Mouse (Mus musculus): Measurements from ENCODE around the gene Inafm1. TPM values are rescaled to one million over a fixed set of nuclear protein-coding genes. Genes with fewer than 3 reads are reported as not detected.
"Not testable (repeated sequence)": the region's sequence is repeated elsewhere in the genome, so short reads cannot be mapped to it uniquely, and the experiment has no call there.

Gene Inafm1
- polyA plus RNA-seq, 1 experiment from 2014 or later: 24.3 TPM

- Histone ChIP-seq H3K36me3 (no peaks in the 10 kb centered on the region), H3K9ac (no peak overlapping the region), H3K4me1 (no peaks in the 10 kb centered on the region), H3K4me3 (no peak overlapping the region), H3K27ac (no peak overlapping the region), H3K27me3 (no peaks in the 10 kb centered on the region), H3K4me2 (no peak overlapping the region), H3K9me3 (no peaks in the 10 kb centered on the region)
- 85% methylated on average over 11 of the region's 11 CpGs for WGBS
- no peak for ATAC-seq (ENCODE audit: insufficient number of reproducible peaks, insufficient read depth, low FRiP score, low TSS enrichment, low read depth)
Observed at GRCm38 (mm10) chr7:16257830-16258229, 15.6 kb downstream of the Inafm1 start.

GRCm38 (mm10) chr7:16255963-16256362, 17.5 kb downstream of the Inafm1 start:
- not testable (repeated sequence) for H3K27me3 ChIP-seq; H3K4me2 ChIP-seq; H3K4me3 ChIP-seq; H3K4me1 ChIP-seq; ATAC-seq (ENCODE audit: insufficient number of reproducible peaks, insufficient read depth, low FRiP score, low TSS enrichment, low read depth); H3K9ac ChIP-seq; H3K27ac ChIP-seq; H3K36me3 ChIP-seq; H3K9me3 ChIP-seq
- WGBS: 80% methylated on average over 4 of the region's 4 CpGs

DNA sequence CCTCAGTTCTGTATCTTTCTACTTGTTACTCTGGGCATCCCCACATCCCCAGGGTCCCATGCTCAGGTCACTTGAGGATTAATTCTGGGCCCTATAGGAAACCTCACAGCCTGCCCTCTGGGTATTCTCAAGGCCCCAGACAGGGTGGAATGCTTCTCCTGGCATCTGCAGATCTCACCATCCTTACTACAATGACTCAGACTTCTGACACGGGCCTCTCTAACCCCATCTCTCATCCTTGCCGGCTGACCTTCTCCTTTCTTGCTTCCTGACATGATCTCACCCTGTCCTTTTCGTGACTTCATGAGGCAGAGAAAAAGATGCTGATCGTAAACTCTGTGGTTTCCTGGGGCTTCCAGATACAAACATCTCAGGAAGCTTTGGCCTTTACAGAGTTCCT, 19.2 kb downstream of the Inafm1 start:
- Histone ChIP-seq H3K4me1 (no peaks in the 10 kb centered on the region), H3K27me3 (no peaks in the 10 kb centered on the region), H3K4me3 (no peak overlapping the region), H3K4me2 (no peak overlapping the region), H3K27ac (no peak overlapping the region), H3K9me3 (no peaks in the 10 kb centered on the region), H3K9ac (no peak overlapping the region), H3K36me3 (no peaks in the 10 kb centered on the region)
- 71% methylated on average over 4 of the region's 4 CpGs for WGBS
- no peak for ATAC-seq (ENCODE audit: insufficient number of reproducible peaks, insufficient read depth, low FRiP score, low TSS enrichment, low read depth)

DNA sequence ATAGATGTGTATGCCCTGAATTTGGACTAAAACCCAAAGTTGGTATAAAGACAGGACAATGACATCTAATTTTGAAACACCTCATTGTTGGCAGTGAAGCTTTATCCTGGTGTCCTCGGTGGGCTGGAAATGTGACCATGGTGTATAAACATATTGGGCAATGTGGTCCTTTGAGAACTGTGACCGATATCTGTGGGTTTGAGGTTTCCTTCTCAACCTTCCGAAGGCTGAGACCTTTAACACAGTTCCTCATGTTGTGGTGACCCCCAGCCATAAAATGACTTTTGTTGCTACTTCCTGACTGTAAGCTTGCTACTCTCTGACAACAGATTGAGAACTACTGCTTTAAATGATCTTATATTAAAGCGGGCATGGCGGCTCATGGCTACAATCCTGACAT, 22.7 kb downstream of the Inafm1 start:
- Histone ChIP-seq H3K27ac (no peak overlapping the region), H3K4me3 (no peak overlapping the region), H3K9me3 (no peaks in the 10 kb centered on the region), H3K9ac (no peak overlapping the region), H3K4me1 (no peaks in the 10 kb centered on the region), H3K36me3 (no peaks in the 10 kb centered on the region), H3K27me3 (no peaks in the 10 kb centered on the region), H3K4me2 (no peak overlapping the region)
- ATAC-seq (ENCODE audit: insufficient number of reproducible peaks, insufficient read depth, low FRiP score, low TSS enrichment, low read depth): no peak
- WGBS: 81% methylated on average over 5 of the region's 5 CpGs

GRCm38 (mm10) chr7:16245958-16246357, 27.5 kb downstream of the Inafm1 start:
- H3K9ac ChIP-seq: no peak overlapping the region
- no peak overlapping the region for H3K4me3 ChIP-seq
- no peaks in the 10 kb centered on the region for H3K27me3 ChIP-seq
- no peak overlapping the region for H3K4me2 ChIP-seq
- no peak overlapping the region for H3K27ac ChIP-seq
- 0 out of 2 replicates have a peak, but pooled peaks cover 2% of the 10 kb centered on the region for H3K4me1 ChIP-seq
- 63% methylated on average over 2 of the region's 4 CpGs for WGBS
- H3K9me3 ChIP-seq: no peaks in the 10 kb centered on the region
- no peak for ATAC-seq (ENCODE audit: insufficient number of reproducible peaks, insufficient read depth, low FRiP score, low TSS enrichment, low read depth)
- no peaks in the 10 kb centered on the region for H3K36me3 ChIP-seq

DNA sequence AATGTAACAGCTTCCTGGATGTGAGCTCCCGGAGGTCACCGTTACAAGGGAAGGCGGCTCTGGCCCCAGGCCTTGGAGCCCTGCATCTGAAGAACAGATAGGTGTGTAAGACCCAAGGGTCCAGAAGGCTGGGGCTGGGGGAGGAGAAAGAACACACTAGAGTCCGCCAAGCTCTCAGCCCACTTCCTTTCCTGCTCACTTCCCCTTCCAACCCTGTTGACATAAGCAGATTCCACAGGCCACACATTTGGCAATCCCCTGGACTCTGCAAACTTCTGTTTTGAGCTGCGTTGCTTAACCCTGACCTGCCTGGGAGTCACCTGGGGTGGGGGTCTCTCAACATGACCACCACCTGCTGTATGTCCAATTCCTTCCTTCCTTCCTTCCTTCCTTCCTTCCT, 29.4 kb downstream of the Inafm1 start, which contains the start of gene C5ar2:
Gene C5ar2, minus strand, starts transcription at position 88 of the 400 bp plus-strand sequence.
- no peak for ATAC-seq (ENCODE audit: insufficient number of reproducible peaks, insufficient read depth, low FRiP score, low TSS enrichment, low read depth)
- no peaks in the 10 kb centered on the region for H3K9me3 ChIP-seq
- H3K27ac ChIP-seq: no peak within 1 kb of the TSS
- 0 out of 2 replicates have a peak, but pooled peaks cover 2% of the 10 kb centered on the region for H3K4me1 ChIP-seq
- no peak within 1 kb of the TSS for H3K9ac ChIP-seq
- no peaks in the 10 kb centered on the region for H3K36me3 ChIP-seq
- H3K4me2 ChIP-seq: no peak within 1 kb of the TSS
- WGBS: 75% methylated on average over 5 of the region's 5 CpGs
- H3K27me3 ChIP-seq: no peaks in the 10 kb centered on the region
- H3K4me3 ChIP-seq: no peak within 1 kb of the TSS

GRCm38 (mm10) chr7:16242198-16242597, 31.2 kb downstream of the Inafm1 start:
- ATAC-seq (ENCODE audit: insufficient number of reproducible peaks, insufficient read depth, low FRiP score, low TSS enrichment, low read depth): no peak
- 83% methylated on average over 6 of the region's 6 CpGs for WGBS

GRCm38 (mm10) chr7:16241787-16242186, 31.6 kb downstream of the Inafm1 start:
- 32% methylated on average over 11 of the region's 11 CpGs for whole genome bisulfite sequencing
- Histone ChIP-seq H3K9me3 (no peaks in the 10 kb centered on the region), H3K36me3 (no peaks in the 10 kb centered on the region), H3K27ac (no peak overlapping the region), H3K4me2 (no peak overlapping the region), H3K27me3 (no peaks in the 10 kb centered on the region), H3K4me3 (no peak overlapping the region), H3K9ac (no peak overlapping the region), H3K4me1 (0 out of 2 replicates have a peak, but pooled peaks cover 2% of the 10 kb centered on the region)
- ATAC-seq (ENCODE audit: insufficient number of reproducible peaks, insufficient read depth, low FRiP score, low TSS enrichment, low read depth): no peak

More at GRCm38 (mm10) chr7:16242198-16242597, 31.2 kb downstream of the Inafm1 start:
- H3K4me3 ChIP-seq: no peak overlapping the region
- 0 out of 2 replicates have a peak, but pooled peaks cover 2% of the 10 kb centered on the region for H3K4me1 ChIP-seq
- H3K36me3 ChIP-seq: no peaks in the 10 kb centered on the region
- H3K9ac ChIP-seq: no peak overlapping the region
- H3K27ac ChIP-seq: no peak overlapping the region
- H3K9me3 ChIP-seq: no peaks in the 10 kb centered on the region
- no peak overlapping the region for H3K4me2 ChIP-seq
- H3K27me3 ChIP-seq: no peaks in the 10 kb centered on the region

DNA sequence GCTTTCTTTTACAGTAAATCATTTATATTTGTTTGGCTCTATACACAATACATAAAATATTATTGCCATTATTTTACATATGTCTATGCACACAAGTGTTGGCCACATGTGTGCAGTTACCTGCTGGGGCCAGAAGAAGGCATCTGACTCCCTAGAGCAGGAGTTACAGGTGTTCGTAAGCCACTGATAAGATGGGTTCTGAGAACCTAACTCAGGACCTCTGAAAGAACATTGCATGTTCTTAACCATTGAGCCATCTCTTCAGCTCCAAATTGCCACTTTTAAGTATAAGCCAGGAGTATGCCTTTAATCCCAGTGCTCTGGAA, 32.5 kb downstream of the Inafm1 start:
- H3K36me3 ChIP-seq: no peaks in the 10 kb centered on the region
- no peak overlapping the region for H3K27ac ChIP-seq
- no peaks in the 10 kb centered on the region for H3K27me3 ChIP-seq
- no peak overlapping the region for H3K4me2 ChIP-seq
- H3K9ac ChIP-seq: no peak overlapping the region
- WGBS: 90% methylated on average over 1 of the region's 1 CpGs
- H3K9me3 ChIP-seq: no peaks in the 10 kb centered on the region
- no peak overlapping the region for H3K4me3 ChIP-seq
- H3K4me1 ChIP-seq: 0 out of 2 replicates have a peak, but pooled peaks cover 2% of the 10 kb centered on the region
- ATAC-seq (ENCODE audit: insufficient number of reproducible peaks, insufficient read depth, low FRiP score, low TSS enrichment, low read depth): no peak

DNA sequence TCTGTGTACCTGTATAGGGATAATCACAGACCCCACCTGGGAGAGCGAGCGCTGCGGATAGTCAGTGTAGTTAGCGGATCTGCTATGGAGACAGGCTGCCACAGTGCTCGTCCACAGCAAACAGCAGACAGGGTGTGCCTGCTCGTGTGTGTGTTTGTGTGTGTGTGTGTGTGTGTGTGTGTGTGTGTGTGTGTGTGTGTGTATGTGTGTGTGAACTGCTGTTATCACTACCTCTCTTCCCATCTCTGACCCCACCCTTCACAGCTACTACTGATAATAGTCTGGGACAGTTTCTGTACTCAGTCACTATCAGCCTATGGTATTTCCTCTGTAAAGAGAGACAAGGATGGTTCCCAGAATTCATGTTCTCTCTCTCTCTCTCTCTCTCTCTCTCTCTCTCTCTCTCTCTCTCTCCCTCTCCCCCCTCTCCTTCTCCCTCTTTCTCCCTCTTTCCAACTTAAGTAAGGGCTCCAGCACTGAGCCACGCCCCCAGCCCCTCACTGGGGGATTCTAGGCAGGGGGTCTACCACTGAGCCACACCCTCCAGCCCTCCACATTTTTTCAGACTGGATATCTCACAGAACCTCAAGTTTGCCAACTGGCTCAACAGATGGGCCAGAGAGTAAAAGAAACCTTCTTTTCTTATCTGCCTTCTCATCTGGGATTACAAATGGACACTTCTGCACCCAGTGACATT, 33.0 kb downstream of the Inafm1 start:
- Histone ChIP-seq H3K9me3 (no peaks in the 10 kb centered on the region), H3K36me3 (no peaks in the 10 kb centered on the region), H3K4me3 (no peak overlapping the region), H3K4me1 (0 out of 2 replicates have a peak, but pooled peaks cover 2% of the 10 kb centered on the region), H3K9ac (no peak overlapping the region), H3K27me3 (no peaks in the 10 kb centered on the region), H3K4me2 (no peak overlapping the region), H3K27ac (no peak overlapping the region)
- WGBS: 80% methylated on average over 7 of the region's 7 CpGs
- no peak for ATAC-seq (ENCODE audit: insufficient number of reproducible peaks, insufficient read depth, low FRiP score, low TSS enrichment, low read depth)

- no peak overlapping the region for H3K9ac ChIP-seq
- no peaks in the 10 kb centered on the region for H3K27me3 ChIP-seq
- no peak for ATAC-seq (ENCODE audit: insufficient number of reproducible peaks, insufficient read depth, low FRiP score, low TSS enrichment, low read depth)
- no peak overlapping the region for H3K4me2 ChIP-seq
- 0 out of 2 replicates have a peak, but pooled peaks cover 2% of the 10 kb centered on the region for H3K4me1 ChIP-seq
- no peak overlapping the region for H3K27ac ChIP-seq
- no peaks in the 10 kb centered on the region for H3K9me3 ChIP-seq
- 45% methylated on average over 9 of the region's 9 CpGs for WGBS
- H3K36me3 ChIP-seq: no peaks in the 10 kb centered on the region
- H3K4me3 ChIP-seq: no peak overlapping the region
Observed at GRCm38 (mm10) chr7:16239554-16239997, 33.8 kb downstream of the Inafm1 start.

- H3K4me3 ChIP-seq: no peak overlapping the region
- no peaks in the 10 kb centered on the region for H3K4me1 ChIP-seq
Observed at GRCm38 (mm10) chr7:16229869-16230268, 43.5 kb downstream of the Inafm1 start.

More at GRCm38 (mm10) chr7:16229869-16230268, 43.5 kb downstream of the Inafm1 start:
- Histone ChIP-seq H3K4me2 (no peak overlapping the region), H3K36me3 (no peaks in the 10 kb centered on the region), H3K27ac (no peak overlapping the region), H3K9ac (no peak overlapping the region), H3K27me3 (no peaks in the 10 kb centered on the region), H3K9me3 (no peaks in the 10 kb centered on the region; the same call in none of the 2 replicates)
- 19% methylated on average over 5 of the region's 5 CpGs for WGBS
- ATAC-seq (ENCODE audit: insufficient number of reproducible peaks, insufficient read depth, low FRiP score, low TSS enrichment, low read depth): no peak
